Mouse (Mus musculus) testis, postnatal 10 days (tissue): ENCODE measurements around the gene Ttc7.
"Not testable (repeated sequence)": the region's sequence is repeated elsewhere in the genome, so short reads cannot be mapped to it uniquely, and the experiment has no call there.

ENCODE experiments used
- DNase-seq: peaks from one replicate; pipeline ENCODE4 v3.0.0; 2021; ENCODE audit warnings: low spot score

Gene Ttc7

DNA sequence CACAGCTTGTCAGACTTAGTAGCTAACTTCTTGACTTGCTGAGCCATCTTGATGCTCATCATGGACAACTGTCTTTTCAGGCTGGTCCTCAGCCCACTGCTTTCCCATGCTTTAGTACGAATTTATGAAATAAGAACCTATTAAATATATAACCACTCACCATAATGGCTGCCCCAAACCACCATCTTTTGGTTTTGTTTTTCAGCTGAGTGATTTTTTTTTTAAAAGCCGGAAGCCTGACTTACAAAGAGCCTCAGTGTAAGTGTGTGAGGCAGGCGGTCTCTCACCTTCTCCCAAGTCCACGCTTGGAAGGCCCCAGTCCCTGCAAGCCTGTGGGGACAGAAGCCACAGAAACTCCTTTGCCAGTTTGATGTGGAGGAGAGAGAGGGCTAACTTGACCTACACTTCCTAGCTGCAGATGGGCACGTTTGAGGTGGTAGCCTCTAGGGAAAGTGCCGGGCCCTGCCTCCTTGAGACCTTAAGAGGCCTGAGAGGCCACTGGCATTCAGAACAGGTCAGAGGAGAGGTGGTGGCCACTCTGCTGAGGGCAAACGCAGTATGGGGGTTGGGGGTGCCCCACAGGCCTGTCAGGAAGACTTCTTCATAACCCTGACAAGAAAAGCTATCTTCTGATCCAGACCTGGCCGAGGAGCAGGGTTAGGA, 3.9 kb downstream of the Ttc7 start:
- DNase-seq: no peak

DNA sequence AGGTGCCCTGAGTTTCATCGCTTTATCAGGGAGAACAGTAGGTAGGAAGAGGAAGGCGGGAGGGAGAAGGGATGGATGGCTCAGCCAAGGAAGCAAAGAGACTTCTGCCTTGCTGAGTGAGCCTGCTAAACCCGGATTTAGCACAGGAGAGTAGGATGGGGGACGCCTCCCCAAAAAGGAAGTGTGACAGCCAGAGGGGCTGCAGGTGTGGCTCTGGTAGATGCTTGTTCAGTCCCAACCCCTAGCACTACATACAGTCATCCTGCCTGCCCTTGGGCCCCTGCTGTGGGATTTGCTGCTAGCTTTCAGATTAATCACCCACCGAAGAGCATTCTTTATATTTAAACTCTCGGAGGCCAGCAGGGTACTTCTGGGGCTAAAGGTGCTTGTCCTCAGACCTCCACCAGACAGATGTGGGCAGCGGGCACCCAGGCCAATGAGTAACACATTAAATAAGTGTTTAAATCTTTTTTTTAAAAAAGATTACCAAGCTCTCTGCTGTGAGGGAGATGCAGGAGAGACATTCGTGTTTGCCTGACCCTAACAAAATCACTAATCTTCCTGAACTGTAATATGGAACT, 4.6 kb downstream of the Ttc7 start:
- DNase-seq: no peak

DNA sequence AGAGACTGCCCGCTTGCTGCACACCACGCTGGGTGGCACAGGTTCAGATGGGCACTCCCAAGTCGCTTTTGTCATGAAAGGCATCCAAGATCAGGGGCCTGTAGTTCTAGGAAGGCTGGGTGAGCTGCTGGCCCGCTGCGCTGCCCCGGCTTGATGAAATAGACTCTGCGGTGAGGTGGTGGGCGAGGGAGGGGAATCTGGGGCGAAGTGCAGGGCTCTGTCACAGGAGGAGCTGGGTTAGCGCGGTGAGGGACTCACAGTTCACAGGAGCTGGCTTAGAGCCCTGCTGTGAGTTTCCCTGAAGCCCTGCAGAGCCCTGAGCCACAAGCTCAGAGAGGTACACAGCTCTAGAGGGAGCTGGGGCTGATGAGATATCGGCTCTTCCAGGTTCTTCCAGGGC, 5.4 kb downstream of the Ttc7 start:
- no peak for DNase-seq

DNA sequence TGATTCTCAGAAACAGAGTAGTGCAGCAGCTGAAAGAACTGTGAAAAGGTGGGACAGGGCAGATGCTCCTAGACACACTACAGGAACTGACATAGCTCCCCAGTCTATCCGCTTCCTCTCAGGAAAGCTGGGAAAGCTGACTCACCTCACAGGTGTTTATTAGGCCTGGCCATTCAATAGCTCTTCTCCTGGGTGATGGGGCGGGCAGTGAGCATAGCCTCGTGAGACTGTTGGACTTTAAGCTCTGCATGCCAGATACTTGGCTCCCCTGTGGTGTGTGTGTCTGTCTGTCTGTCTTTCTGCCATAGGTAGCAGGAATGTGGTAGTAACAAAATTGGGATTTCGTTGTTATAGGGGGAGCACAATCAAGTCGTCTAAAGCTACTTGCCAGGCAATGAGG, 6.7 kb downstream of the Ttc7 start:
- no peak for DNase-seq

DNA sequence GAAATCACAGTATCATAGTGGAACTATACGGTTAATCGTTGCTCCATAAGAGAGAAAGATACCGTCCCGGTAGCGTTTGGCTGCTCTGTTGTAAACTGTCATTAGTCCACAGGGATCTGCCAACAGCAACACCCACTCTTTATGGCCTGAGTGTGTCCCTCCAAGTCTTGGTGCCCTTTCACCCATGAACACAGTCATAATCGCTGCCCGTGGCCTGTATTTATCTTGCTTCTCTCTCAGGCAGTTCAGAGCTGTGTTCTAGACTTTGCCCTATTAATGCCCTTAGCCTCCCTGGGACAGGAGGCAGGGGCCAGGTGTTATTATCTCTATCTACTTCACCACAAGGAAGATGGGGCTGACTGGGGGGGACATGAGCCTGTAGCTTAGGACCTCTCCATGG, 8.4 kb downstream of the Ttc7 start:
- no peak for DNase-seq

DNA sequence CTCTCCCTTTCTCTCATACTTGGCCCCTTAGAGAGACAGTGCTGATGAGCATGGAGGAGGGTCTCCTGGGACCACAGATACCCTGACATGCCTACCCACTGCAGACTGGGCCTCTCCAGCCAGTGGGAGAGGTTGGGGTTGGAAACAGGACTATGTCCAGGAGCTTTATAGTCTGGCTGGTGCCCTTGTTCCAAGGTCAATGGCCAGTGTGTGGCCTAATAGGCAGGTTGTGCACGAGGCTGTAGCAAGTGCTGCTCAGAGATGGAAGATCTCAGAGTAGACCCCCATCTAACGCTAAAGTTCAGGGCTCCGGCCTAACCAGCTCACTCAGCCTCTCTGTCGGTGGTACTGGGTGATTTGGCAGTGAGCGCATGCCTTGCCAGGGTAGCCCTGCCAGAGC, 9.1 kb downstream of the Ttc7 start:
- no peak for DNase-seq

DNA sequence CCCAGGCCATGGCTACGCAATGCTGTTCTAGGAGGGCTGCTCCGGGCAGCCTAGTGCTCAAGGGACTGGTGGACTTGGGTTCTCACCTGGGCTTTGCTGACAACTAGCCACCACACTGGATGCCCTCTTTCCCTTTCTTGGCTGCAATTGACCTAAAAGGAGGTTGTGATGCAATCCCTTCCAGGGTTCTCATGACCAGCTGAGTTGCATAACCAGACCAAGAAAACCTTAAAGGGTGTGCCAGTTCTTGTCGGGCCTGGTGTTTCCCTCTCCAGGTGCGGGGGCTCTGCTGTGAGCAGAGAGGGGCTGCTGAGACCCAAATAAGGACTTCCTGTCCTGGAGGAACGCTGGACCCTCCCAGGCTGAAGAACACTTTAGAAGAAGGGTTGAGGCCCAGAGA, 10.4 kb downstream of the Ttc7 start:
- no peak for DNase-seq

DNA sequence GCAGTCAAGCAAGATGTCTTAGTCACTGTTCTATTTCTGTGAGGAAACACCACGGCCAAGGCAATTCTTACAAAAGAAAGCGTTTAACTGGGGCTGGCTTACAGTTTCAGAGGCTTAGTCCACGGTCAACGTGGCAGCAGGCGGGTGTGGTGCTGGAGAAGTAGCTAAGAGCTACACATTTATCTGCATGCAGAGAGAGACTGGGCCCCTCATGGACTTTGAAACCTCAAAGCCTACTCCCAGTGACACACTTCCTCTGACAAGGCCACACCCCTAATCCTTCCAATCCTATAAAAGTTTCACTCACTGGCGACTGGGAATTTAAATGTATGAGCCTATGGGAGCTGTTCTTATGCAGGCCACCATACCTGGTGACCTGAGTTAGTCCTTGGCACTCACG, 13.1 kb downstream of the Ttc7 start:
- DNase-seq: no peak

DNA sequence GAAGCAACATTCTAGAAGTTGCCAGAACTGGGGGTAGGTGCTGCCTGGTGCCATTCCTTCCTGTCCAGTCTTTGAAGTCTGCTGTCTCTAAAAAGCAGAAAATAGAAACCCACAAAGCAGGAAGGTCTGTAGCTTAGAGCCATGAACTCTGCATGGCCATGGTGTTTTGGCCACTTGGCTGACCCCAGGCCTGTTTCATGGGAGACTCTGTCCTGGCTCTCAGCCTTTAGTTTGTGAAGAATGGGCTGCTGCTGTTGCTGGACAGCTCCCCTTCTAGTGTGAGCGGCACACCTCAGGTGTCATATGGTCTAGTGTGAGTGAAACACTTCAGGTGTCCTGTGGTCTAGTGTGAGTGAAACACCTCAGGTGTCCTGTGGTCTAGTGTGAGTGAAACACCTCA, 14.0 kb downstream of the Ttc7 start:
- not testable (repeated sequence) for DNase-seq

DNA sequence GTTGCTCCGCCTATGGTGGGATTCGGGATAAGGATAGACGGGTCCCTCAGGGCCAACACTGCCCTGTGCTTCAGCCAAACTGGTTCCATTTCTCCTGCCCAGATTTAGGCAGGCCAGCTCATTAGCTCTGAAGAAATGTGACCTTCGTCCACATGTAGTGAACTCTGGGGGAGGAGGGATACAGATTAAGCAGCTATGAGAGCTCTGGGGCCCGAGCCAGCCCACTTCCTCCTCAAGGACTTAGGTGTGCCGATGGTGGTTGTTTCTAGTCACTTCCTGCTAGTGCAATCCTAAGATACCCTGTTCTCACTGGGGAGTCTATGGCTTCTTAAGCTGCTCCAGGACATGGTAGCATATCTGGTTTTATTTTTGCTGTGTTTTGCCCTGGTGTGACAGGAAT, 16.3 kb downstream of the Ttc7 start:
- no peak for DNase-seq

DNA sequence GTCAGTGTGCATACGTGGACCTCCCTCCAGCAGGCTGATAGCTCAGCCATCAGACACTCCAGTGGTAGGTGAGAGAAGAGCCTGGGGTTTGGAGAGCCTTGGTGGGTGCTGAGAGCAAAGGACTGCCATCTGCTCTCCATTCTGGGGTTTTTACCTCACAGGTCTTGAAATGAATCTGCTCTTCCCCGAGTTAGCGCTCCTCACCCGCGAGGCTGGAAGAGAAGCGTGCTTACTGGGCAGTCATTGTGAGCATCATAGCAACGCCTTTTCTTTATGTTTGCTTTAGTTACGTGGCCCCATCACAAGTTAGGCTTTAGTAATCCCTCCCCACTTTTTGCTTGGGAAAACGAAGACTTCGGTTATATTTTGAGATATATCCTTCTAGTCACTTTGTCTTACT, 17.7 kb downstream of the Ttc7 start:
- no peak for DNase-seq

DNA sequence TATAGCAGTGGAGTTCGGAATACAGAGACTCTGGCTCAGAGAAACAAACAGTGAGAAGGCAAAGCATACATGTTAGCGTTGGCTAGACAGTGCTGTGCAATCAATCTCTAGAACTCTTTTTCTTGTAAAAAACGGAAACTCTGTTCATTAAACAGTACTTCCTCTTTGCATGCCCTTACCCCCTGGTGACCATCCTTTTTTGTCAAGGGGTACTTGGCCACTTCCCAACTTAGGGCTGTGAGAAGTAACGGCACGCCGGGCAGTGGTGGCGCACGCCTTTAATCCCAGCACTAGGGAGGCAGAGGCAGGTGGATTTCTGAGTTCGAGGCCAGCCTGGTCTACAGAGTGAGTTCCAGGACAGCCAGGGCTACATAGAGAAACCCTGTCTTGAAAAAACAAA, 18.9 kb downstream of the Ttc7 start:
- not testable (repeated sequence) for DNase-seq

DNA sequence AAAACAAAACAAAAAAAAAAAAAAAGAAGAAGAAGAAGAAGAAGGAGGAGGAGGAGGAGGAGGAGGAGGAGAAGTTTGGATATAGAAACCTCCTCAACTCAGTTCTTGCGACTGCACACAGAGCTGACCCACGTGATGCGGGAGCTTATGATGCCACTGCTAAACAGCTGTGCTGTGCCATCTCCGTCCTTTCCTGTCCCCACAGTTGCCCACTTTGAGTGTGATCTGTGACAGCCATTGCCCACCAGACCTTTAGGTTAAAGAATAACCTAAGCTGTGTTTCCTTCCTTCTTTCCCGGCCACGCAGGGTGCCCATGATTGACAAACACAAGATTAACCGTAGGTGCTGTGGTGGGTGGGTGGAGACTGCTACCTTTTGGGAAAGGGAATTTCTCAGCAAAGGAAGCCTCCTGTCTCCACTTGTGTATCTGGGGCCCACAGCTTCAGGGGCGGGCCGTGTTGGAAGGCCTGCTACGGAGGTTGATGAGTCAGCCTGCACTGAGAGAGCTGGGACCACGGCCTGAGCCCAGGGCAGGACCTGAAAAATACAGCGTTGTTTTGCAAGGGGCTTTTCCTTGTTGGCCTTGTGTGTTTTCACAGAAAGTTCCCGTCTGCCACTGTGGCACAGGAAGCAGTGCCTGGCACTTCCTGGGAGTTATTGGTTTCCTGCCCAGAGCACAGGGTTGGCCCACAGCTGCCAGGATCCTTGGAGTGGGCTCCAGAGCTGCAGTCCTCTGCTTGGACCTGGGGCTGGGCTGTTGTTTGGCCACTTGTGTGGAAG, 19.5 kb downstream of the Ttc7 start:
- DNase-seq: no peak

DNA sequence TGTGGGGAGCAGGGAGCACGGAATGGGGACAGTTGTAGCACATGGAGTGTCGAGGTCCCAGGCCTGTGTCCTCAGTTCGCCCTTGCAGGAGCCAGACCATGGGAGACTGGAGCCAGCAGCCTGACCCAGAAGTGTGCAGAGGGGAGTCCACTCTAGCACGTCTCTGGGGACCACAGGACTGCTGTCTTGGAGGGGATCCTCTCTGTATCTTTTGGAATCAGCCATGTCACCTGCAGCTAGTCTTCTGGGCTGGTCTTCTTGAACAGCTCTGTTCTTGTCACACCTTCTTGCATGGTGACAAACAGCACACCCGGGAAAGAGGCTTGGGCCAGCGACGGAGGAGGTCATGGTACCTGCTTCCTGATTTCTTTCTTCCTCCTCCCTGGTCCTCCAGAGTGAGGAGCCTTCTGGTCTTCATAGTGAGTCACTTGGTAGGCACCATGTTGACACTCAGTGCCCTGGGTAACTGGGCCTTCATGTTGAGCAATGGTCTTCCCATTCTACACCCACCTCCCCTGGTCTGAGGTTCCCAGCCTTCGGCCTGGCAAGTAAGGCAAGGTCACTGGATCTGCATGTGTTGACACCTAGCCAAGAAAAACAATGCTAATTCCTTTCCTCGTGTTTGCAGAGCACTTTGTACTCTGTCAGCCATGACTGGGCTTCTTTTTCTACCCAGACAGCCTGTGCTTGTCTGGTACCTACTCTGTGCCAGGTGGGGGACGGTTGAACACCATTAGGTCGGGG, 21.6 kb downstream of the Ttc7 start:
- no peak for DNase-seq

DNA sequence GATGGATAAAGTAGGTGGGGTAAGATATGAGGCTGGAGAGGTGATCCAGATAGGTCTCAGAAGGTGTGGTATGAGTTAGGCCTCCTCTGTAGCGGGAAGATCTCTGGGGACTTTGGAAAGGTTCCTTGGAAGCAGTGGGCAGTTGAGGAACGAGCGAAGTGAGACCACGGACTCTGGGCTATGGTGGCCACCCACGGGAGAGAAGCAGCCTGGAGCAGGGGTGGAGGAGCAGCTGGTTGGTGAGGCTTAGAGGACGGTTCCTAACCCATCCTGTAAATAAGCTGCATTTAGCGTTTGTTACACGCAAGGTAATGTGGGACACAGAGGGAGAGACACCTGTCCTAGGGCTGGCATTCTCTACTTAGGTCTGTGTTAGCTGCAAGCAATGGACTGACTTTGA, 22.4 kb downstream of the Ttc7 start:
- DNase-seq: no peak

DNA sequence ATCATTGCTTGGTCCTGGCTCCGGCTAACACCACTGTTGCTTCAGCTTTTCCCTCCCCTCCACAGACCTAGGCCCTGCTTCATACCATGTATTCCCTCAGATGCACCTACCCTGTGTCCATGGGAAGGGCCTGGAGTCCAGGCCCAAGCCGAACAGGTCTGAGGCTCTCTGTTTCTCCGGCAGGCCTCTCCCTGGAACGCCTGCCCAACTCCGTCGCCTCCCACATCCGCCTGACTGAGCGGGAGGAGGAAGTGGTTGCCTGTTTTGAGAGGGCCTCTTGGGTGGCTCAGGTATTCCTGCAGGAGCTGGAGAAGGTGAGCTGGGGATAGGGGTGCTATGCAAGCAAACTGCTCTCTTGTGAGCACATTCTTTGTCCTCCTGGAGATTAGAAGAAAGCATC, 24.1 kb downstream of the Ttc7 start:
- no peak for DNase-seq

DNA sequence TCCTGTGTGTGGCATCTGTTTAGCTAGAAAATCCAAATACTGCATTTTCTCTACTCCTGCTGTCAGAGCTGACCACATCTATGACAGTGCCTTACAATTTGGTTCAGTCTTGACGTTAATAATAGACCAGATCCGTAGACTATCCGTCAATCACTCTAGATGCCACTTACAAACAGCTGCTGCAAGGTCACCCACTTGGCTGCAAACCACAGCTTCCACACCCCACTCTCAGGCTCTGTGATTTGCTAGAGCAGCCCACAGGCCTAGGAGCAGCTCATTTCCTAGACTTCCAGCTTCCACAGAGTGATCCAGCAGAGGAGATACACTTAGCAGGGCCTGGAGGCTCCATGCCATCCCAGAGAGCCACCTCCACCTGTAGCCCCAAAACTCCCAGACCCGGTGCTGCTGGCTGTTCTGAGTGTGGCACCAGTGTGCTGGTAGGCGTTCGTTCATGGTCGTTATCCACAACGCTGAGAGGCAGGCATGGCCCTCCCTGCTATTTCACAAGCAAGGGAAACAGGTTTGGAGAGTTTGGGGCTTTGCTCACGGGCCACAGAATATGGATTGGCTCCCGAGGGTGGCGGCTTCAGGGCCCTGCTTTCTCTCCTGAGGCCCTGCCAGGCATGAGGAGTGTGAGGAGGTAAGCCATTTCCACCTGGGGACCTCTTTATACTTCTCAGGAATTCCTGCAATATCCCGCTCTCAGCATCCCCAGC, 26.5 kb downstream of the Ttc7 start:
- DNase-seq: no peak

DNA sequence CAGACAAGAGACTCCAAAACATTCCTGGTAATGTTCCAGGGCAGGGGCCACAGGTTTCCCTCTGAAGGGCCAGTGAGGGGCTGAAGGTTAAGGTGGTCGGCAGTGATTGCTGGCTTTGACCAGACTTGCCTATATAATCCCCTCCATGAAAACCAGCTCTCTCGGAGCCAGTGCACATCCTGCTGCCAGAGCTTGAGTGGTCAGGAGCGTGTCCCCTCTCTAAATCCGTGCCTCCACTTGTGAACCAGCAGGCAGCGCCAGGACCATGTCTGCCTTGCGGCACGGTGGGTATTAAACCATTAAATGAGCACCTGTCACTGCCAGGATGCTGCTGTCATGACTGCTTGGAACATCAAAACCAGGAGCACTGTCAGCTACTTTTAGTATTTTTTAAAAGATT, 27.8 kb downstream of the Ttc7 start:
- DNase-seq: no peak

DNA sequence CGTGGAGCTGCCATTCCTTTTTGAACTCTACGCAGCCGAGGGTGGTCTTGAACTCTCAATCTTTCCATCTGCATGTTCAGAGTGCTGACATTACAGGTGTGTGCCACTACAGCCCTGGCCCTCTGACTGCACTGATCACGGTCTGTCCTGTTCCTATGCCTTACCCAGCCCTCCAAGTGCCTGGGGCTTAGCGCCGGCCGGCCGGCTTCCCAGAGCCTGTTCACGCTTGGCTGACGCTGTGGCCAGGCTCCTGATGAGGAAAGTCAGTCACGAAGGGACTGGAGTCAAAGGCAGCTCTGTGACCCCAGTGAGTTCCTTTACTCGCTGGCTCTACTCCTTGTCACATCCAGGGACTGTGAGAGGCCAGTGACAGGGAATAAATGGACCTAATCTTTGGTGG, 29.7 kb downstream of the Ttc7 start:
- DNase-seq: no peak

DNA sequence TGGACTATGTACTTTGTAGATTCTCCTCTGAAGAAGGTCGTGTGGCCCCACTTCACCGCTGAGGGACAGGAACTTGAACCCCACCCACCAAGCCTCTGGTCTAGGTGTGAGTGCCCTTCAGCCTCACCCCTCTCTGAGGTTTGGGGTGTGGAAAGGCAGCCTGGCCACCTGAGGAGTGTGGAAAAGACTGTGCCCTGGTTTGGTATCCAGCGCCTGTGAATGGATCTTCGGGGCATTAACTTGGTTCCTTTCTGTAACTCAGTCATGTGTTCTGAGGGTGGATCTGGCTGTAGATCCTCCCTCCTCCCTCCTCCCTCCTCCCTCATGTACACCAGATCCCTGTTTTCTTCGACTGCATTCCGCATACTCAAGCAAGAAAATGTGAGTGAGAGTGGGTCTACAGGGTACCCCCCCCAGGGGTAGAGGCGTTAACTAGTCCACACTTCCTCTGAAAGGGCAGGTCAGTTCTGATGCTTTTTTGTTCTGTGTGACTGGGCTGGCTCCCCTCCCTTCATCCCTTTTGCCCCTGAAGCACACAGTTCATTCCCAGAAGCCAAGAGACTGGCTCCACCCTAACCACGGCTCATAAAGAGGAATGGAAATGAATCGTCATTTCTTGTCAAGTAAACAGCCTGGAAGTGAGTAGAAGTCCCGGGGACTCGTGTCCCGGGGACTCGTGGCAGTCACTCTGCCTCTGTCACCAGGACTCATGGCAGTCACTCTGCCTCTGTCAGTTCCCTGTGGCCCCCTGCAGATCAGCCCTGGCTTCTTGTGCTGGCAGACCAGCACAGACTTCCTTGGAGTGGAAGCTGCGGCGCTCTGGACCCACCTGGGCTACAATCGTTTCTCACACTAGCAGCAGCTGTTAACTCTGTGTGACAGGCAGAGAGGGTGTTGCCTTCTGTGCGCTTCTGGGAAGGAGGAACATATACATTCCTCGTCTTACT, 30.5 kb downstream of the Ttc7 start:
- no peak for DNase-seq

DNA sequence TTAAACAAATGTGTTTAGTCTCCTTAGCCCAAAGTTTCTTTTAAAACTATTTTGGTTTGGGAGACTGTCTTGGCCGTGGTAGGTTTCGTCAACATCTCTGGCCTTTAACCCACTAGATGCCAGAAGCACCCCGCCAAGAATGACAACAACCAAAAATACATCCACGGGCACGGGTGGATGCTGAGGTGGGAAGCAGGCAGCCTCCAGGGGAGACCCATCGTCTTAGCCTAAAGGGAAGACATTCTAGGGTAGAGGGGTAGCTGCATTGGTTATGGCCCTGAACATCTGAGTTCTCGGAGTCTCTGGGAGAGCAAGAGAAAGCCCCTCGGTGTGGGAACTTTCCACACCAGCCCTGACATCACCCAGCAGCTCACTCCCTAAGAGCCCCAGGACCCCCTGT, 31.4 kb downstream of the Ttc7 start:
- no peak for DNase-seq
